Mouse (Mus musculus) left cerebral cortex, postnatal 14 days (tissue): ENCODE data around the gene Pcbp2. TPM values are rescaled to one million over a fixed set of nuclear protein-coding genes. Genes with fewer than 3 reads are reported as not detected.

Experiments used
- DNase-seq, 2 experiments: peaks; one replicate each; pipeline ENCODE4 v3.0.0; 2021 to 2022; ENCODE audit warnings: low spot score in 2 of 2, mixed read lengths in 1 of 2
- intact Hi-C: fragments of 180-260 bp; cut with DNase I; formaldehyde crosslinking; loops from one replicate; pipeline ENCODE4 v1.15.1; 2025
- total RNA-seq, 2 experiments: library from RNA; stranded (reverse); gene quantifications; 2 replicates each; pipeline ENCODE4 v1.2.3; 2021

The Pcbp2 gene
- total RNA-seq, 2 experiments from 2014 or later = 436 to 453 TPM

GRCm38 (mm10) chr15:102503924-102504782 is 33.8 kb downstream of the Pcbp2 start:
- intact Hi-C loops = no loop called here
- DNase-seq = no peak

- intact Hi-C loops = no loop called here
- no peak for DNase-seq
These were observed 34.9 kb downstream of the Pcbp2 start for GRCm38 (mm10) chr15:102505073-102505769.

GRCm38 (mm10) chr15:102505770-102506463 is 35.6 kb downstream of the Pcbp2 start:
- DNase-seq = no peak
- intact Hi-C loops = no loop called here

- intact Hi-C loops = no loop called here
These were observed 36.1 kb downstream of the Pcbp2 start for GRCm38 (mm10) chr15:102506464-102506830.

GRCm38 (mm10) chr15:102506864-102507263 is 36.5 kb downstream of the Pcbp2 start:
- DNase-seq = no peak
- intact Hi-C loops = no loop called here

More at GRCm38 (mm10) chr15:102506464-102506830, 36.1 kb downstream of the Pcbp2 start:
- no peak for DNase-seq

GRCm38 (mm10) chr15:102507561-102507960 is 37.2 kb downstream of the Pcbp2 start:
- no peak for DNase-seq
- intact Hi-C loops = no loop called here

GRCm38 (mm10) chr15:102508336-102508735 is 38.0 kb downstream of the Pcbp2 start:
- no peak for DNase-seq
- intact Hi-C loops = no loop called here

- intact Hi-C loops = loop anchor here (5.0 kb wide), 1 partner anchor 38 kb away; the partner anchor contains the start of gene Pcbp2
- DNase-seq = peak in 1 of 2 experiments; percentile 47
These were observed 39.8 kb downstream of the Pcbp2 start for GRCm38 (mm10) chr15:102510110-102510509.

- DNase-seq = peak; percentile 87 to 93
- intact Hi-C loops = loop anchor here (5.0 kb wide), 1 partner anchor 38 kb away; the partner anchor contains the start of gene Pcbp2
These were observed 40.4 kb downstream of the Pcbp2 start for GRCm38 (mm10) chr15:102510590-102511284.

GRCm38 (mm10) chr15:102511285-102511833 is 41.0 kb downstream of the Pcbp2 start:
- DNase-seq = no peak
- intact Hi-C loops = loop anchor here (5.0 kb wide), 1 partner anchor 39 kb away; the partner anchor contains the start of gene Pcbp2

GRCm38 (mm10) chr15:102512010-102512409 is 41.7 kb downstream of the Pcbp2 start:
- intact Hi-C loops = loop anchor here (5.0 kb wide), 1 partner anchor 40 kb away; the partner anchor contains the start of gene Pcbp2
- no peak for DNase-seq

- no peak for DNase-seq
- intact Hi-C loops = loop anchor here (5.0 kb wide), 1 partner anchor 40 kb away; the partner anchor contains the start of gene Pcbp2
These were observed 42.1 kb downstream of the Pcbp2 start for GRCm38 (mm10) chr15:102512471-102512870.

GRCm38 (mm10) chr15:102513004-102513403 is 42.7 kb downstream of the Pcbp2 start:
- DNase-seq = no peak
- intact Hi-C loops = loop anchor here (5.0 kb wide), 1 partner anchor 41 kb away; the partner anchor contains the start of gene Pcbp2

GRCm38 (mm10) chr15:102515261-102515660 is 44.9 kb downstream of the Pcbp2 start:
- intact Hi-C loops = no loop called here
- DNase-seq = no peak

GRCm38 (mm10) chr15:102515791-102516190 is 45.5 kb downstream of the Pcbp2 start:
- no peak for DNase-seq
- intact Hi-C loops = no loop called here

GRCm38 (mm10) chr15:102516293-102516692 is 46.0 kb downstream of the Pcbp2 start:
- intact Hi-C loops = no loop called here
- DNase-seq = no peak

GRCm38 (mm10) chr15:102516728-102517404 is 46.5 kb downstream of the Pcbp2 start, which contains the start of gene Map3k12:
Gene Map3k12, minus strand, starts transcription at chr15:102517064.
- intact Hi-C loops = no loop called here
- peak; percentile 79 to 89 for DNase-seq

- no peak for DNase-seq
- intact Hi-C loops = no loop called here
These were observed 47.3 kb downstream of the Pcbp2 start for GRCm38 (mm10) chr15:102517631-102517975.
